Mouse (Mus musculus) heart, embryonic 16.5 days (tissue): ENCODE measurements around the gene Rtkn. TPM values are rescaled to one million over a fixed set of nuclear protein-coding genes. Genes with fewer than 3 reads are reported as not detected.

Experiments
- ATAC-seq: fragments of 200-750 bp; cut with Nextera tagmentation; replicated peaks from 2 replicates; pipeline ENCODE4 v1.8.0; 2017; ENCODE audit warnings: moderate number of reproducible peaks; ENCODE audit not compliant: insufficient read depth, low FRiP score; ENCODE audit errors: extremely low read depth
- H3K27ac ChIP-seq: fragments of 300-500 bp; sonication (generic); 2 replicates; pipeline ENCODE4 v1.5.1; 2014; ENCODE audit warnings: mild to moderate bottlenecking, low read length, control low read depth, moderate library complexity
- H3K27me3 ChIP-seq: fragments of 300-500 bp; sonication (generic); 2 replicates; pipeline ENCODE4 v1.6.1; 2014; ENCODE audit warnings: low read length, mixed read lengths; ENCODE audit not compliant: control insufficient read depth, insufficient read depth
- H3K36me3 ChIP-seq: fragments of 300-500 bp; sonication (generic); 2 replicates; pipeline ENCODE4 v1.6.1; 2014; ENCODE audit not compliant: control insufficient read depth, insufficient read depth
- H3K4me1 ChIP-seq: fragments of 300-500 bp; sonication (generic); 2 replicates; pipeline ENCODE4 v1.6.1; 2014; ENCODE audit warnings: low read length, mixed read lengths; ENCODE audit not compliant: control insufficient read depth, insufficient read depth
- H3K4me2 ChIP-seq: fragments of 300-500 bp; sonication (generic); 2 replicates; pipeline ENCODE4 v1.6.1; 2014; ENCODE audit warnings: low read depth, mild to moderate bottlenecking, control low read depth, low read length
- H3K4me3 ChIP-seq: fragments of 300-500 bp; sonication (generic); 2 replicates; pipeline ENCODE4 v1.5.1; 2014; ENCODE audit warnings: mild to moderate bottlenecking, control low read depth, low read length
- H3K9ac ChIP-seq: fragments of 300-500 bp; sonication (generic); 2 replicates; pipeline ENCODE4 v1.6.1; 2014; ENCODE audit warnings: low read length, control low read depth
- H3K9me3 ChIP-seq: fragments of 300-500 bp; sonication (generic); replicated peaks from 2 replicates; pipeline ENCODE4 v1.6.1; 2016; ENCODE audit warnings: low read length; ENCODE audit not compliant: control insufficient read depth
- WGBS: fragments of 180-500 bp; shearing (Covaris S2); extraction: QIAGEN DNeasy Blood & Tissue Kit; methylation state at CpG from one replicate; pipeline ENCODE4 v1.1.7; 2014; 5-methylcytosine and 5-hydroxymethylcytosine counted together
- polyA plus RNA-seq: library from polyadenylated mRNA; unstranded; fragments of >200 nt; fragmentation: Nextera tagmentation; extraction: Ambion mirVana; gene quantifications from 2 replicates; pipeline ENCODE4 v1.2.1, GENCODE M21; 2015

The Rtkn gene
- polyA plus RNA-seq, 1 experiment from 2014 or later = 21.1 TPM

DNA sequence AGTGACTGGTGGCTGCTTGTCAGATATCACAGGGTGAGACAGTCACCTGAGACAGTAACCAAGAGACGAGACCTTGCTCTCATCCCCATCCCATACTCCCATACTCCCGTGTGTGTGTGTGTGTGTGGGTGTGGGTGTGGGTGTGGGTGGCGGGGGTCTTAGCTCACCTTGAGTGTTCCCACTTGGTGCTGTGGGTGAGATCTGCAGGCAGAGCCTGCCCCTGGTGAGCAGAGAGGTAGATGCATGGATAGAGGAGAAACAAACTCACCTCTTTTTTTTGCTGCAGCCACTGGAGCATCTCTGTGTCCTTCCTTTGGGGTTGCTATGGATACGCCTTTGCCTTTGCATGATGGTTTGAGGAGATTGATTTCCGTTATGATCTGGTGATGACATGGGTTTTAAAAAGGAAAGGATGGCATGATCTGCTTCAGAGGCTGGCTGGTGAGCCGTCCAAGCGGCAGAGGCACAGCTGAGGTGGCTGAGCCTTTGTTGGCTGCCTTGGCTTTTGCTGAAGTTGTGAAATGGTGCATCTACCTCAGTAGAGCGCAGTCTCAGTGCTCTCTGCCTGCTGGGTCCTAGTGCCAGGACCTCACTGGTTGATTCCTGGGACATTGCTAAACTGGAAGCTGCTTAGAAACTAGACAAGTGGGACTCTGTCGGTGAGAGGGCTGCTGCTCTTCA lies 37.1 kb downstream of the Rtkn start:
- ATAC-seq = no peak
- H3K4me2 ChIP-seq = no peak overlapping the region
- no peaks in the 10 kb centered on the region for H3K9me3 ChIP-seq
- H3K36me3 ChIP-seq = 0 out of 2 replicates have a peak, but pooled peaks cover under 1% of the 10 kb centered on the region
- no peak overlapping the region for H3K4me3 ChIP-seq
- H3K4me1 ChIP-seq = no peaks in the 10 kb centered on the region
- no peak overlapping the region for H3K27ac ChIP-seq
- WGBS = 64% methylated on average over 9 of the region's 9 CpGs
- H3K9ac ChIP-seq = no peak overlapping the region
- H3K27me3 ChIP-seq = no peaks in the 10 kb centered on the region

DNA sequence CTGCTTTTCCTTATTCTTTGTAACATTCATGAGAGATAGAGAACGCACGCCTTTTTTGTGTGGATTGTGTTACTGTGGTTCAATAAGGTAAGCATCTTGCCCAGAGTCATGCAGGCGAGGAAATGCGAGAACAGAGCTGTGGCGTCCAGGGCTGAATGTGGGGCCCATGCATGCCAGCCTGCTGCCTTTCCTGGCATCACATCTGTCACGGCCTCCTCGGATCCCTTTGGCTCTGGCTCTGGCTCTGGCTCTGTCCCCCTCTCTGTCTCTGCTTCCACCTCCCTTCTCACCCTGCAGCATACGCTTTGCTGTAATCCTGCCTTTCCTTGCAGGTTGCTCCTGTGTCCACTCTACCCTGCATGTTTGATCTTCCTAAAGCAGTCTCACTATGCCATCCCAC lies 40.7 kb downstream of the Rtkn start:
- no peak overlapping the region for H3K9ac ChIP-seq

DNA sequence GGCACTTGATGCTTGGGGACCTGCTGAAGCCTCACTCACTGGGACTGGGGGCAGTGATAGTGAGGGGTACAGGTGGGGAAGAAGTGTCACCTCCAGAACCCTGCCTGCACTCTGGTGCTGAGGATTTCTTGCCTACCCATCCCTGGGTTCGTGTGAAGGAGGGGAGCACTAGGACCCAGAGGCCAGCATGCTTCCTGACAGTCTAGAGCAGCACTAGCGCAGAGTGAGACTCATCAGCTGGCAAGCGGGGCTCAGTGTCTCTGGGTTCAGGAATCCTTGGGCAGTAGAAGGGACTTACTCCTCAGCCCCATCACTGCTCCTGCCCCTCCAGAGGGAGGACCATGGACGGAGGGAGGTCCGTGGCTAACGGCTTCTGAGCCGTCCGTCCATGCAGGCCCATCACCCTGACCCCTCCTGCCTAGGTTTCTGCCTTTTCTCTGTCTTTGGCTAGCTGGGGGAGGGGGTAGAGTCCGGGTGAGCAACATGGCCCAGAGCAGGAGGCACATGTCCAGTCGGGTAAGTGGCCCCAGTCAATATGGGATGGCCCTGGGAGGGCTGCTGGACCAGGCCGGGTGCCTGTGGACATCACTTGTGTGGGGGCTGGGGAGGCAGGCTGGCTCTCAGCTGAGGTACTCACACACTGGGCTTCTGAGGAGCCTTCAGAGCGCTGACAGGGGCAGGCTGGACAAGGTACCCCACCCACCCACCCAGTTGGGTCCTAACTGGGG lies 44.3 kb downstream of the Rtkn start:
- peak overlapping the region; percentile 42 for H3K4me3 ChIP-seq
- peak overlapping the region; percentile 65 for H3K4me2 ChIP-seq
- no peaks in the 10 kb centered on the region for H3K9me3 ChIP-seq
- H3K36me3 ChIP-seq = peaks cover 14% of the 10 kb centered on the region
- H3K27me3 ChIP-seq = no peaks in the 10 kb centered on the region
- peaks cover 10% of the 10 kb centered on the region for H3K4me1 ChIP-seq
- H3K9ac ChIP-seq = peak overlapping the region; percentile 67
- H3K27ac ChIP-seq = no peak overlapping the region
- WGBS = 25% methylated on average over 12 of the region's 12 CpGs
- ATAC-seq = no peak

More for the DNA sequence above, 40.7 kb downstream of the Rtkn start:
- no peak overlapping the region for H3K4me2 ChIP-seq
- no peak overlapping the region for H3K4me3 ChIP-seq
- 81% methylated on average over 8 of the region's 8 CpGs for WGBS
- H3K4me1 ChIP-seq = peaks cover 10% of the 10 kb centered on the region
- no peaks in the 10 kb centered on the region for H3K9me3 ChIP-seq
- no peaks in the 10 kb centered on the region for H3K27me3 ChIP-seq
- no peak for ATAC-seq
- 0 out of 2 replicates have a peak, but pooled peaks cover 2% of the 10 kb centered on the region for H3K36me3 ChIP-seq
- H3K27ac ChIP-seq = no peak overlapping the region

DNA sequence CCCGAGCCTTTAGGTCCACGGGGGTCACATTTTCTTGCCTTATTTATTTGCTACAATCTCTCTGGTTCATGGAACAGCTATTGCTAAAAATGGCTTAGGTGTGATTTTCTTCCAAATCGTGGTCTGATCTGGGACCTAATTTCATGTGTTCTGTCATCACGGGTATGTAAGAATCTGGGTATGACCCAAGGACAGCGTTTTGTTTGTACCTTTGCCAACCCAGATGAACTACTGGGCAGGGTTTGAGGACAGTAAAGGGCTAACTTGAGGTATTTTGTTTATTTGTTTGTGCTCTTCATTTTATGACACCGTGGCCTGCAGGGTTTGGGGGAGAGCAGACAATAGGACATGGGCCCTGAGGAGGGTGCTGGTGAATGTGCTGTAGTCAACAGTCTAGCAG lies 45.3 kb downstream of the Rtkn start:
- WGBS = 74% methylated on average over 6 of the region's 6 CpGs
- Histone ChIP-seq H3K4me1 (peaks cover 14% of the 10 kb centered on the region), H3K27me3 (no peaks in the 10 kb centered on the region), H3K4me2 (no peak overlapping the region), H3K9me3 (no peaks in the 10 kb centered on the region), H3K9ac (no peak overlapping the region), H3K36me3 (peaks cover 14% of the 10 kb centered on the region), H3K4me3 (no peak overlapping the region), H3K27ac (no peak overlapping the region)
- no peak for ATAC-seq

DNA sequence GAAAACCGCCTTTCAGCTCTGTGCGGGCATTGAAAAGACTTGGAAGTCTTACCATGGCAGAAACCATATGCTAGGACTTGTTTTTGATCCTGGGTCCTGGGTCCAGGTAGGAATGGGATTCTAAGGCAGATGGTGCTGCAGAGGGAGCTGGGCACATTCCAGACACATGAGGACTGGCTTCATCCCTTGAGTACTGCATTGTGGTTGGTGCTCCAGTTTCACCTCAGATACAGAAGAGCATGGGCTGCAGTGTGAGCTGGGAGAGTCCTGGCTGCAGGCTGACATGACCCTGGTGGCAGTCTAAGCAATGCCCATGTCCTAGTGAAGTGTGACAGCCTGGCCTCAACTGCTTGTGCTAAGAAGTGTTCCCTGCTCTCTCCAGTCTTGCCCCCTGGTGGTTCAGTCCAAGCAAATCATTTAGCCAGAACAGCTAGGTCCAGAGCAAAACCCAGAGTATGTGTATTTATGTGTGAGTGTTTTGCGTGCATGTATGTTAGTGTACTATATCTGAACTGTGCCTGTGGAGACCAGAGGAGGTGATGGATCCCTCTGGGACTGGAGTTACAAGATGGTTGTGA lies 49.7 kb downstream of the Rtkn start:
- no peak overlapping the region for H3K9ac ChIP-seq
- peaks cover 11% of the 10 kb centered on the region for H3K4me1 ChIP-seq
- H3K9me3 ChIP-seq = no peaks in the 10 kb centered on the region
- H3K27me3 ChIP-seq = no peaks in the 10 kb centered on the region
- 88% methylated on average over 3 of the region's 3 CpGs for WGBS
- no peak overlapping the region for H3K27ac ChIP-seq
- H3K4me3 ChIP-seq = no peak overlapping the region
- peaks cover 26% of the 10 kb centered on the region for H3K36me3 ChIP-seq
- ATAC-seq = no peak
- H3K4me2 ChIP-seq = no peak overlapping the region

DNA sequence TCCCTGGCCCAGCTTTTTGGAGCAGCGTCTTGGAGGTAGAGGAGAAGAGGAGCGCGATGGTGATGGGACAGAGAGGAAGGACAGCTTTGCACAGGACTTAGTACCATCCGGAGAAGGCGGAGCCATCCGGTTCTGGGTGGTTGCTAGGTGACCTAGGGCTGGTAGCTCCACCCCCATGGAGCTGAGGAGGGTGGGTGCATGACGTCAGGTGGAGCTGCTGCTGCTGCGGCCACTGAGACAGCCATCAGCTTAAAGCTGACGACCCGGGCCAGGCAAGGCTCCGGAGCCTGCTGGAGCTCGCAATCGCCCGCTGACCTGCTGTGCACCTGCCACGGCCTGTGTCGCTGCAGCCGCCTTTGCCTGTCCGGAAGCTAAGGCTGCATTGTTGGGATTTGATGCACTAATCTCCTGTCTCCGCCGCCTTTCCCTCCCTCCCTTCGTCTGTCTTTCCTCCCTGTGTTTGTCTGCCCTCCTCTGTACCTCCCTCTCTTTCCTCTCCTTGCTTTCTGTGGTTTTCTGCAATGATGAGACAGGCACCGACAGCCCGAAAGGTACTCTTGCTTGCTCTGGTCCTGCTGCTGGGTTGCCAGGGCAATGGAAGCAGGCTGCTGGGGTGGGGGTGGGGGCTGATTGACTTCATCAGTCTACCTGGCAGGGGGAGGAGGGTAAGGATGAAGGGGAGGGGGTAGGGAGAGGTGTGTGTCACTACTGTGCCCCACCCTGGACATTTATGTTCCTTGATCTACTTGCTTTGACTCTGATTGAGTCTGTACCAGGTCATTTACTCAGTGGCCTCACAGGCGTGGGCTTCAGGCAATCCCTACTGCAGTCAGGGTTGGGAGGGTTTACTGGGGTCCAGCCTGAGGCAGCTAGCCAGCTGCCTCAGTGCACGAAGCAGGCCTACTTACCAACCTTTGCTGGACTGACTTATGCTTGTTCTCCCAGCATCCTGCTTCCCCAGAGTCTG lies 50.9 kb downstream of the Rtkn start:
- peaks cover 37% of the 10 kb centered on the region for H3K36me3 ChIP-seq
- H3K27me3 ChIP-seq = no peaks in the 10 kb centered on the region
- peak overlapping the region; percentile 31 for H3K4me2 ChIP-seq
- WGBS = 25% methylated on average over 25 of the region's 25 CpGs
- no peak overlapping the region for H3K27ac ChIP-seq
- ATAC-seq = peak; percentile 43; the same call in 1 of the 2 replicates
- H3K4me1 ChIP-seq = peaks cover 11% of the 10 kb centered on the region
- no peak overlapping the region for H3K9ac ChIP-seq
- no peak overlapping the region for H3K4me3 ChIP-seq
- H3K9me3 ChIP-seq = no peaks in the 10 kb centered on the region

DNA sequence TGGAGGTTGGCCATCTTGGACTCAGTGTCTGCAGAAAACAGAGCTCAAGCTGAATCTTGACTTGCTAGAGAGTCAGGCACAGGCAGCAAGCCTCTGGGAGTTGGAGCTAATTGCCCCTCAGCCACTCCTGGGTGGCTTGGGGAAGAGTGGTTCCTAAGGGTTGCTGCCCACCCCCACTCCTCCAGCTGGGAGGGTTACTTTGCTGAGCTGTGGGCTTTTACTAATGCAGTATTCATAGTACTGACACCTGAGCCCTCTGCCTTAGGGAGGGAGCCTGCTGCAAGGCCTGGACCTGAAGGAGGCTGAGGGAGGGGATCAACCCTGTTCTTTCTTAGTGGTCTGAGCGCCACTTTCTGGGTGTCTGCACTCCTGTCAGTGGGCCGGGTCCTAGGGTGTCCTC lies 51.7 kb downstream of the Rtkn start:
- Histone ChIP-seq H3K27ac (no peak overlapping the region), H3K4me3 (no peak overlapping the region), H3K36me3 (peaks cover 45% of the 10 kb centered on the region), H3K27me3 (no peaks in the 10 kb centered on the region), H3K9me3 (no peaks in the 10 kb centered on the region), H3K4me2 (no peak overlapping the region), H3K4me1 (peaks cover 11% of the 10 kb centered on the region), H3K9ac (no peak overlapping the region)
- no peak for ATAC-seq
- 85% methylated on average over 2 of the region's 2 CpGs for WGBS

DNA sequence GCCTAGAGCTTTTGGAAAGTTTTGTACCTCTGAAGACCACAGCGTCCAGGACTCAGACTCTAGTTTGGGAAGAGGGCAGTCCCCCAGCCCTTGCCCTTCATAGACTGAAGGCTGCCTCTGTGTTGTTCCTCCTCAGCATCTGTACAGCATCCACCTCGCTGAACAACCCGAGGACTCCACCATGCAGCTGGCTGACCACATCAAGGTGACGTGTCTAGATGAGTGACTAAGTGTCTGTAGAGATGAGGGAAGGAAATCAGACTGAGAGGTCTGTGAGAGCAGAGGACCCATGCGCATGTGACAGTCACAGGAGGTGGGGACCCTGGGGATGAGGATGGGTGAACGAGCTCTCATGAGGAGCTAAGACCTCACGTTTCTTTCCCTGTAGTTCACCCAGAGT lies 58.3 kb downstream of the Rtkn start:
- H3K27ac ChIP-seq = no peak overlapping the region
- H3K4me1 ChIP-seq = peaks cover 10% of the 10 kb centered on the region
- H3K27me3 ChIP-seq = no peaks in the 10 kb centered on the region
- no peak overlapping the region for H3K4me3 ChIP-seq
- no peak for ATAC-seq
- H3K4me2 ChIP-seq = no peak overlapping the region
- WGBS = 84% methylated on average over 7 of the region's 7 CpGs
- no peak overlapping the region for H3K9ac ChIP-seq
- no peaks in the 10 kb centered on the region for H3K9me3 ChIP-seq
- peaks cover 84% of the 10 kb centered on the region for H3K36me3 ChIP-seq
